8 mouse cellular contexts compared by ENCODE assay signal in genomic region chr2:157135014-157135413, GRCm38 (mm10). TPM values are rescaled to one million over a fixed set of nuclear protein-coding genes. Genes with fewer than 3 reads are reported as not detected.
DNase-seq lines count a peak whose midpoint lies in the region; ATAC-seq and TF ChIP-seq lines count a peak whose summit lies in the region.

Samhd1 (minus strand) TSS chr2:157135265.

- peak; percentile 74 for TF ChIP-seq POLR2A in liver, adult 2 months (IDR thresholded peaks at IDR 0.05; ENCODE audit: extremely low read depth, insufficient read depth, low read length)
- peak; percentile 82 for TF ChIP-seq POLR2A in myocyte (IDR thresholded peaks at IDR 0.05; ENCODE audit: insufficient read length, low read depth)

- peak within 1 kb of the TSS; percentile 78 for H3K4me2 ChIP-seq in heart, embryonic 11.5 days
- peak within 1 kb of the TSS; percentile 87 for H3K4me2 ChIP-seq in kidney, embryonic 16.5 days (replicated peaks; ENCODE audit: low read depth, low read length)
- H3K4me2 ChIP-seq in myocyte (ENCODE audit: low read depth): peak within 1 kb of the TSS; percentile 89

- peaks cover 6% of the 10 kb centered on the region; the same call in 1 of the 2 replicates for H3K79me2 ChIP-seq in liver, adult 2 months (ENCODE audit: control insufficient read depth, insufficient read depth, low read length)
- peaks cover 13% of the 10 kb centered on the region for H3K79me2 ChIP-seq in myocyte (ENCODE audit: control insufficient read depth, insufficient read depth)

- under 1% methylated on average over 32 of the region's 32 CpGs for WGBS in heart, embryonic 11.5 days (ENCODE audit: insufficient replicate concordance)
- under 1% methylated on average over 32 of the region's 32 CpGs for WGBS in kidney, embryonic 16.5 days
- WGBS in liver, adult 2 months: under 1% methylated on average over 32 of the region's 32 CpGs

- no peaks in the 10 kb centered on the region for H3K27me3 ChIP-seq in heart, embryonic 11.5 days (ENCODE audit: control insufficient read depth, insufficient read depth, low read length)
- H3K27me3 ChIP-seq in kidney, embryonic 16.5 days (ENCODE audit: insufficient read depth, low read length): no peaks in the 10 kb centered on the region
- H3K27me3 ChIP-seq in liver, adult 2 months (ENCODE audit: control insufficient read depth, insufficient read depth, low read length): no peaks in the 10 kb centered on the region
- H3K27me3 ChIP-seq in myocyte (ENCODE audit: control insufficient read depth, insufficient read depth, insufficient read length): no peaks in the 10 kb centered on the region
- H3K27me3 ChIP-seq in splenic B cell, adult 2 months (ENCODE audit: control insufficient read depth, insufficient read depth, low read length, poor library complexity, severe bottlenecking): no peaks in the 10 kb centered on the region

- peak within 1 kb of the TSS; percentile 74 for H3K9ac ChIP-seq in heart, embryonic 11.5 days (ENCODE audit: low read depth, low read length)
- H3K9ac ChIP-seq in kidney, embryonic 16.5 days (replicated peaks; ENCODE audit: low read length): peak within 1 kb of the TSS; percentile 80
- H3K9ac ChIP-seq in liver, adult 2 months (ENCODE audit: low read depth, low read length): peak within 1 kb of the TSS; percentile 66

- H3K4me1 ChIP-seq in heart, embryonic 11.5 days (ENCODE audit: control insufficient read depth, insufficient read depth, low read length): no peaks in the 10 kb centered on the region
- H3K4me1 ChIP-seq in kidney, embryonic 16.5 days (ENCODE audit: insufficient read depth, low read length): peaks cover 8% of the 10 kb centered on the region; the same call in 1 of the 2 replicates
- peaks cover 5% of the 10 kb centered on the region for H3K4me1 ChIP-seq in liver, adult 2 months (ENCODE audit: control insufficient read depth, insufficient read depth, low read length)

- H3ac ChIP-seq in myocyte (ENCODE audit: control insufficient read depth, insufficient read length): no peak within 1 kb of the TSS

- DNase-seq in B cell, adult 2 months: peak; percentile 93 to 94
- peak; percentile 96 for DNase-seq in brain, adult 2 months (ENCODE audit: low read depth, low spot score)
- DNase-seq in liver, adult 2 months (ENCODE audit: extremely low read depth, low read depth, low spot score): peak; percentile 84
- DNase-seq in splenic B cell, adult 2 months (ENCODE audit: low read depth, low spot score): peak; percentile 97

- peak within 1 kb of the TSS; percentile 71 for H3K4me3 ChIP-seq in heart, embryonic 11.5 days (ENCODE audit: low read depth, low read length)
- H3K4me3 ChIP-seq in kidney, embryonic 16.5 days (ENCODE audit: low read length): peak within 1 kb of the TSS; percentile 73
- peak within 1 kb of the TSS; percentile 70 for H3K4me3 ChIP-seq in liver, adult 2 months (ENCODE audit: insufficient read depth, low read depth, low read length)
- peak within 1 kb of the TSS; percentile 71 for H3K4me3 ChIP-seq in myocyte

- H3K27ac ChIP-seq in heart, embryonic 11.5 days (ENCODE audit: low read depth, low read length): peak within 1 kb of the TSS; percentile 36
- peak within 1 kb of the TSS; percentile 87 for H3K27ac ChIP-seq in kidney, embryonic 16.5 days (ENCODE audit: low read length)
- 0 out of 2 replicates have a peak within 1 kb of the TSS, but pooled peaks have one; percentile 25 for H3K27ac ChIP-seq in liver, adult 2 months (replicated peaks; ENCODE audit: insufficient read depth, low read depth, low read length)

- TF ChIP-seq CTCF in liver, adult 2 months (IDR thresholded peaks at IDR 0.05; ENCODE audit: low read depth, low read length): no peak

- no peaks in the 10 kb centered on the region for H3K9me3 ChIP-seq in heart, embryonic 11.5 days (replicated peaks; ENCODE audit: control insufficient read depth, low read length)
- no peaks in the 10 kb centered on the region for H3K9me3 ChIP-seq in kidney, embryonic 16.5 days (ENCODE audit: low read length)

- ATAC-seq in erythroblast, adult 5-6 weeks (replicated peaks; ENCODE audit: low FRiP score, poor library complexity, severe bottlenecking): peak; percentile 91
- ATAC-seq in heart, embryonic 11.5 days (replicated peaks; ENCODE audit: insufficient number of reproducible peaks, low FRiP score, low TSS enrichment): peak; percentile 88
- peak; percentile 95 for ATAC-seq in kidney, embryonic 16.5 days (ENCODE audit: low FRiP score, low TSS enrichment)

- H3K36me3 ChIP-seq in heart, embryonic 11.5 days (ENCODE audit: control insufficient read depth, insufficient read depth, low read length): no peaks in the 10 kb centered on the region
- H3K36me3 ChIP-seq in kidney, embryonic 16.5 days (ENCODE audit: insufficient read depth, low read length): no peaks in the 10 kb centered on the region
- no peaks in the 10 kb centered on the region for H3K36me3 ChIP-seq in liver, adult 2 months (ENCODE audit: control insufficient read depth, insufficient read depth, low read length)
- no peaks in the 10 kb centered on the region for H3K36me3 ChIP-seq in myocyte (ENCODE audit: control insufficient read depth, insufficient read depth)
- no peaks in the 10 kb centered on the region; the same call in 1 of the 2 replicates for H3K36me3 ChIP-seq in splenic B cell, adult 2 months (ENCODE audit: control insufficient read depth, insufficient read depth, low read length, poor library complexity, severe bottlenecking)

TF ChIP-seq in myocyte, 11 proteins besides CTCF, POLR2A, EP300 and RAD21:
- TF ChIP-seq CEBPB (IDR thresholded peaks at IDR 0.05; ENCODE audit: insufficient read depth, poor library complexity, severe bottlenecking): peak; percentile 80
- peak in 1 of 3 experiments; percentile 2 for TF ChIP-seq MYOG (IDR thresholded peaks at IDR 0.05; ENCODE audit: control insufficient read depth in 1 of 3, insufficient read depth in 1 of 3, insufficient read length in 2 of 3, low read depth in 2 of 3)
- peak; percentile 78 for TF ChIP-seq POLR2AphosphoS2 (IDR thresholded peaks at IDR 0.05; ENCODE audit: insufficient read length, low read depth)
- no peak for TF ChIP-seq MAX (IDR thresholded peaks at IDR 0.05; ENCODE audit: low read depth)
- peak; percentile 52 for TF ChIP-seq E2F4 (IDR thresholded peaks at IDR 0.05; ENCODE audit: insufficient read depth)
TF ChIP-seq in myocyte: peak in this region for 4.

RNA-seq across cellular contexts. Expression of gene Samhd1, which starts in this region (rescaled TPM):
- total RNA-seq in erythroblast, adult 5-6 weeks (2015; ENCODE audit: low replicate concordance): 69.9 and 105 TPM in 2 replicates
- total RNA-seq in erythroblast, adult 5-6 weeks (2017; ENCODE audit: low replicate concordance): 81.6 and 89.4 TPM in 2 replicates
- polyA plus RNA-seq in heart, embryonic 11.5 days (2014; fragmentation: Nextera tagmentation; extraction: Ambion mirVana): 20.7 and 26.4 TPM in 2 replicates
- 25.9 and 27.1 TPM in 2 replicates for polyA plus RNA-seq in kidney, embryonic 16.5 days (2015; fragmentation: Nextera tagmentation; extraction: Ambion mirVana)
- total RNA-seq in liver, adult 2 months (2014; rRNA removed): 22.8 and 26.9 TPM in 2 replicates
- polyA plus RNA-seq in liver, adult 2 months (2012; rRNA removed): 7.5 and 12.0 TPM in 2 replicates
- polyA plus RNA-seq in myocyte (2012; fragmentation: generic; extraction: Trizol): 14.0 TPM

Comparison
In these comparisons a context has a peak if more than half of its experiments do, and no peak if none do; other contexts are left out.
1. Peak in every context shown above with its lines: DNase-seq, ATAC-seq, H3K4me3 ChIP-seq and H3K27ac ChIP-seq.
2. H3K27ac ChIP-seq: peak in every context shown above with its lines; median percentile 87 in kidney, embryonic 16.5 days; 36 in heart, embryonic 11.5 days; 25 in liver, adult 2 months.